Mouse (Mus musculus) G1E (cell line): Measurements from ENCODE around the gene Hipk2. TPM values are rescaled to one million over a fixed set of nuclear protein-coding genes. Genes with fewer than 3 reads are reported as not detected.

Experiments used
- ATAC-seq: 2 replicates; pipeline ENCODE4 v1.8.0; 2016; ENCODE audit warnings: mild to moderate bottlenecking; ENCODE audit not compliant: insufficient number of reproducible peaks, poor library complexity, low FRiP score, severe bottlenecking; ENCODE audit errors: extremely low read depth
- DNase-seq: peaks from one replicate; pipeline ENCODE4 v3.0.0; 2012; ENCODE audit warnings: low spot score
- H3K27me3 ChIP-seq: 2 replicates; pipeline ENCODE4 v1.6.1; 2012; ENCODE audit warnings: mild to moderate bottlenecking, low read length, inconsistent platforms; ENCODE audit not compliant: insufficient read depth
- H3K36me3 ChIP-seq: replicated peaks from 2 replicates; pipeline ENCODE3; 2012; ENCODE audit warnings: mild to moderate bottlenecking, inconsistent platforms
- H3K4me1 ChIP-seq: 2 replicates; pipeline ENCODE4 v1.6.1; 2012; ENCODE audit warnings: low read depth, low read length, inconsistent platforms, mixed read lengths; ENCODE audit not compliant: insufficient read depth
- H3K4me3 ChIP-seq: 2 replicates; pipeline ENCODE4 v1.5.1; 2012; ENCODE audit warnings: low read depth, mild to moderate bottlenecking, inconsistent platforms, low read length, moderate library complexity, mixed read lengths
- H3K9me3 ChIP-seq: replicated peaks from 2 replicates; pipeline ENCODE4 v1.6.1; 2012; ENCODE audit warnings: inconsistent platforms
- CTCF ChIP-seq: IDR thresholded peaks from 2 replicates; pipeline ENCODE4 v1.5.1; 2012; ENCODE audit warnings: low read depth, low read length, inconsistent platforms, mixed read lengths
- GATA1 ChIP-seq: IDR thresholded peaks from 2 replicates; pipeline ENCODE4 v1.6.1; 2012; ENCODE audit warnings: borderline replicate concordance, low read length, inconsistent platforms, mixed read lengths
- GATA2 ChIP-seq: IDR thresholded peaks from 2 replicates; pipeline ENCODE4 v1.6.1; 2012; ENCODE audit warnings: low read depth, low read length, inconsistent platforms, borderline replicate concordance
- POLR2AphosphoS5 ChIP-seq: IDR thresholded peaks from 2 replicates; pipeline ENCODE4 v1.6.1; 2012; ENCODE audit warnings: low read depth, low read length, inconsistent platforms; ENCODE audit not compliant: insufficient replicate concordance
- TAL1 ChIP-seq: conservative IDR thresholded peaks from 2 replicates; pipeline ENCODE4 v1.6.1; 2012; ENCODE audit warnings: low read depth, low read length, inconsistent platforms, mixed read lengths
- polyA plus RNA-seq: library from polyadenylated mRNA; stranded (reverse); fragments of >175 nt; gene quantifications from 2 replicates; pipeline ENCODE4 v1.2.3, GENCODE M21; 2012
- total RNA-seq, 2 experiments: library from RNA; stranded (forward) in 1 of 2; stranded (reverse) in 1 of 2; fragments of 200-1000 nt in 1 of 2; fragments of >200 nt in 1 of 2; fragmentation: Nextera tagmentation in 1 of 2; gene quantifications; 2 replicates each; pipeline ENCODE4 v1.2.3; 2014 to 2017

Gene Hipk2
- total and polyA plus RNA-seq, 3 experiments, result 4.6 to 97.9 (median 39.6) TPM

DNA sequence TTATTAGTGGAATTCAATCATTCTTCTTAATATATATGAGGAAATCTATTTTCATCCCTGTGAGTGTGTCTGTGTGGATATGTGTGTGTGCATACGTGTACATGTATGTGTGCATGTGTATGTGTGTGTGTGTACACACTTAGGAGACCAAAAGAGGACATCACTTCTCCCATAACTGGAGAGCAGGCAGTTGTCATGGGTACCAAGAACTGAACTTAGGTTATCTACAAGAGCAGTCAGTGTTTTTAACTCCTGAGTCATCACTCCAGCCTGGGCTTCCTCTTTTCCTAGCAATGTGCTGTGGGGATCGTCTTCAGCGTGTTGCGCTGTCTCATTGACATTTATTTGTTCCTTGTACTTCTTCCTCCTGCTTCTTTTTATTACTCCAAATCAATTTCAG is 24.1 kb upstream of the Hipk2 start:
- Histone ChIP-seq H3K9me3 (no peaks in the 10 kb centered on the region), H3K27me3 (peaks cover 12% of the 10 kb centered on the region), H3K36me3 (no peaks in the 10 kb centered on the region), H3K4me1 (peaks cover 66% of the 10 kb centered on the region), H3K4me3 (no peak overlapping the region)
- peak; percentile 57 for DNase-seq
- TF ChIP-seq CTCF (no peak), GATA2 (no peak), GATA1 (no peak), TAL1 (peak; percentile 72; the same call in 1 of the 2 replicates), POLR2AphosphoS5 (no peak)
- ATAC-seq, result peak; percentile 89

GRCm38 (mm10) chr6:38893615-38894014 is 17.6 kb upstream of the Hipk2 start:
- no peak overlapping the region for H3K4me3 ChIP-seq
- no peak for TF ChIP-seq CTCF
- no peak for TF ChIP-seq POLR2AphosphoS5
- TF ChIP-seq GATA1, result no peak
- H3K27me3 ChIP-seq, result peaks cover 26% of the 10 kb centered on the region
- DNase-seq, result no peak
- ATAC-seq, result no peak
- H3K9me3 ChIP-seq, result peaks cover 2% of the 10 kb centered on the region
- H3K36me3 ChIP-seq, result no peaks in the 10 kb centered on the region
- peaks cover 50% of the 10 kb centered on the region for H3K4me1 ChIP-seq

DNA sequence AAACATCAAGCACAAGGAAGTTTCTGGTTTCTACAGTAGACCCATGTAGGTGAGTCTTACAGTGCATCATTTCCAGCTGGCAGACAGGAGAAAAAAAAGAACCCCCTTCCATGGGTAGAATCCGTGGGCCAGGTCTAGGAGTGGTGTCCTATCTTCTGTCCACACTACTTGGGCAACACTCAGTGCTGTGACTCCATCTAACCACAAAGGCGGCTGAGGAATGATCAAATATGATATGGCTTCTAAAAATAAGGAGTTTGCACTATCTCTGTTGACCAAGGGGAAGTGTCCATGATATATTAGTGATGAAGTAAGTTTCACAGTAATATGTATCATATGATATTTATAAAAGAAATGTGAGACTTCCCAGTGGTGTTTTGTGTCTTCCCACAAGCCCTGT is 16.1 kb upstream of the Hipk2 start:
- DNase-seq (peak; percentile 17), ATAC-seq (peak; percentile 85)

GRCm38 (mm10) chr6:38889156-38889555 is 13.2 kb upstream of the Hipk2 start:
- TF ChIP-seq TAL1 (no peak), CTCF (no peak), POLR2AphosphoS5 (no peak), GATA1 (no peak), GATA2 (no peak)
- Histone ChIP-seq H3K9me3 (peaks cover 2% of the 10 kb centered on the region), H3K36me3 (no peaks in the 10 kb centered on the region), H3K4me1 (peaks cover 51% of the 10 kb centered on the region), H3K27me3 (peaks cover 33% of the 10 kb centered on the region), H3K4me3 (no peak overlapping the region)
- DNase-seq (no peak), ATAC-seq (no peak)

More for the DNA sequence above, 16.1 kb upstream of the Hipk2 start:
- Histone ChIP-seq H3K4me3 (no peak overlapping the region; the same call in 1 of the 2 replicates), H3K9me3 (peaks cover 2% of the 10 kb centered on the region), H3K27me3 (peaks cover 36% of the 10 kb centered on the region), H3K4me1 (peaks cover 46% of the 10 kb centered on the region), H3K36me3 (no peaks in the 10 kb centered on the region)
- no peak for TF ChIP-seq GATA2
- peak; percentile 69 for TF ChIP-seq TAL1

GRCm38 (mm10) chr6:38887436-38887835 is 11.5 kb upstream of the Hipk2 start:
- DNase-seq, result no peak
- no peak for TF ChIP-seq GATA1
- no peak for TF ChIP-seq CTCF
- TF ChIP-seq POLR2AphosphoS5, result no peak
- TF ChIP-seq GATA2, result no peak

DNA sequence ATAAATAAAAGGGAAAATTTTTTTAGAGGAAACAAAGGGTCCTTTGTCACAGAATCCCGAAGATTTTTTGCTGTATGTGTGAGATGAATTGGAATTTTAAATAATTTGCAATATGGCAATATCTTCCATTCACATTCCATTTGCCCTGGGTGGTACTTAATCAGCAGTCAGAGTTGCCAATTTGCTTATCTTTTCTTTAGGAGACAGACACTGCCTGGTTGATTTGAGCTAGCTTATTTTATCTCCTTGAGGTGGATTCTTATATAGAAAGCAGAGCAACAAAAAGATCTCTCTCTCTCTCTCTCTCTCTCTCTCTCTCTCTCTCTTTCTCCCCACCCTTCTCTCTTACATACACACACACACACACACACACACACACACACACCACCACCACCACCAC is 9.2 kb upstream of the Hipk2 start:
- peaks cover 50% of the 10 kb centered on the region for H3K4me1 ChIP-seq
- TF ChIP-seq POLR2AphosphoS5, result no peak
- no peak for TF ChIP-seq TAL1
- no peak for TF ChIP-seq GATA1
- TF ChIP-seq GATA2, result no peak
- no peak for TF ChIP-seq CTCF
- peaks cover 63% of the 10 kb centered on the region for H3K27me3 ChIP-seq
- H3K9me3 ChIP-seq, result peaks cover 2% of the 10 kb centered on the region
- no peak for DNase-seq
- no peak for ATAC-seq
- no peak overlapping the region for H3K4me3 ChIP-seq
- H3K36me3 ChIP-seq, result no peaks in the 10 kb centered on the region

More at GRCm38 (mm10) chr6:38887436-38887835, 11.5 kb upstream of the Hipk2 start:
- Histone ChIP-seq H3K9me3 (peaks cover 2% of the 10 kb centered on the region), H3K4me3 (no peak overlapping the region), H3K4me1 (peaks cover 60% of the 10 kb centered on the region), H3K27me3 (peaks cover 46% of the 10 kb centered on the region), H3K36me3 (no peaks in the 10 kb centered on the region)
- ATAC-seq, result no peak

DNA sequence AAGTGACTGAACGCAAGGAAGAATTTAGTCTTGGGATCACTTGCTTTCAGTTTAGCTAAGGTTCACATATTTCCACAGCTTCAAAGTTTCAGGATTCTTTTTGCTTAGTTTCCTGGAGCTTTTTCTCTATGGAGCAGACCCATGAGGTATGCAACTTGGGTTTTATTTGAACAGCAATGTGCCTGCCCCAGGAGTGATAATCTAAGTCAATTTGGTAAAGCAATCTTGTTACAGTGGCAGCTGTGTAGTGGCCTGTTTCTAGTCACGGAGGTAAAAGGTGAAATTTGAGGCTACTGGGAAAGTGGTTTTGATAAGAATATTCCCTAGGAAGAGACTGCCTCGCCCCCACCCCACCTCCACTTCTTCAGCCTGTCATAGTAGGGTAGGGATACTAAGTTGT is 8.5 kb upstream of the Hipk2 start:
- TF ChIP-seq CTCF, result no peak
- no peak for TF ChIP-seq GATA1
- TF ChIP-seq GATA2, result no peak
- TF ChIP-seq TAL1, result no peak
- TF ChIP-seq POLR2AphosphoS5, result no peak
- Histone ChIP-seq H3K9me3 (peaks cover 2% of the 10 kb centered on the region), H3K4me1 (peaks cover 49% of the 10 kb centered on the region), H3K4me3 (no peak overlapping the region), H3K27me3 (peaks cover 66% of the 10 kb centered on the region), H3K36me3 (no peaks in the 10 kb centered on the region)
- DNase-seq (no peak), ATAC-seq (no peak)
